In genomic region chr11:94717239-94717638, GRCm38 (mm10) we compare ENCODE assay signal across 11 mouse cellular contexts. TPM values are rescaled to one million over a fixed set of nuclear protein-coding genes. Genes with fewer than 3 reads are reported as not detected.
DNase-seq lines count a peak whose midpoint lies in the region; ATAC-seq and TF ChIP-seq lines count a peak whose summit lies in the region.
"Had no signal": no experiment of that assay in that cellular context is flagged by ENCODE, and none has a peak within 500 bp of the region (broad histone marks: within the 10 kb centered on the region; RNA-seq: fewer than 3 reads in every experiment).

No protein-coding gene starts in this region.

- H3K27me3 ChIP-seq in heart, adult 2 months (ENCODE audit: control insufficient read depth, insufficient read depth, low read length), result 0 out of 2 replicates have a peak, but pooled peaks cover 1% of the 10 kb centered on the region
- H3K27me3 ChIP-seq in liver, adult 2 months (ENCODE audit: control insufficient read depth, insufficient read depth, low read length), result no peaks in the 10 kb centered on the region
- 0 out of 2 replicates have a peak, but pooled peaks cover 12% of the 10 kb centered on the region for H3K27me3 ChIP-seq in embryonic facial prominence, embryonic 10.5 days (replicated peaks; ENCODE audit: low read depth, poor library complexity, severe bottlenecking)
- peaks cover 24% of the 10 kb centered on the region for H3K27me3 ChIP-seq in liver, embryonic 12.5 days (replicated peaks)
- no peaks in the 10 kb centered on the region for H3K27me3 ChIP-seq in hindbrain, embryonic 12.5 days

- no peaks in the 10 kb centered on the region; the same call in 1 of the 2 replicates for H3K9me3 ChIP-seq in embryonic facial prominence, embryonic 10.5 days
- no peaks in the 10 kb centered on the region for H3K9me3 ChIP-seq in liver, embryonic 12.5 days (replicated peaks)
- no peaks in the 10 kb centered on the region for H3K9me3 ChIP-seq in hindbrain, embryonic 12.5 days (replicated peaks)
- H3K9me3 ChIP-seq: liver, embryonic 13.5 days had no signal

- peak overlapping the region; percentile 13 for H3K4me2 ChIP-seq in liver, embryonic 12.5 days
- no peak overlapping the region for H3K4me2 ChIP-seq in hindbrain, embryonic 12.5 days (replicated peaks)
- H3K4me2 ChIP-seq: liver, embryonic 13.5 days had no signal

- TF ChIP-seq CTCF in heart, adult 2 months (IDR thresholded peaks at IDR 0.05), result no peak
- no peak for TF ChIP-seq CTCF in liver, adult 2 months (IDR thresholded peaks at IDR 0.05; ENCODE audit: low read depth, low read length)

- no peak for TF ChIP-seq EP300 in heart, adult 2 months (IDR thresholded peaks at IDR 0.05; ENCODE audit: insufficient read depth, low read depth, low read length)

- no peaks in the 10 kb centered on the region for H3K4me1 ChIP-seq in heart, adult 2 months (ENCODE audit: control insufficient read depth, insufficient read depth, low read length)
- H3K4me1 ChIP-seq in liver, adult 2 months (ENCODE audit: control insufficient read depth, insufficient read depth, low read length), result 0 out of 2 replicates have a peak, but pooled peaks cover 6% of the 10 kb centered on the region
- peaks cover 24% of the 10 kb centered on the region for H3K4me1 ChIP-seq in embryonic facial prominence, embryonic 10.5 days
- H3K4me1 ChIP-seq in liver, embryonic 12.5 days, result no peaks in the 10 kb centered on the region
- peaks cover 15% of the 10 kb centered on the region for H3K4me1 ChIP-seq in hindbrain, embryonic 12.5 days

- no peaks in the 10 kb centered on the region for H3K36me3 ChIP-seq in heart, adult 2 months (ENCODE audit: control insufficient read depth, insufficient read depth, low read length)
- H3K36me3 ChIP-seq in liver, adult 2 months (ENCODE audit: control insufficient read depth, insufficient read depth, low read length), result no peaks in the 10 kb centered on the region
- H3K36me3 ChIP-seq in embryonic facial prominence, embryonic 10.5 days (replicated peaks), result no peaks in the 10 kb centered on the region
- no peaks in the 10 kb centered on the region for H3K36me3 ChIP-seq in liver, embryonic 12.5 days
- no peaks in the 10 kb centered on the region for H3K36me3 ChIP-seq in hindbrain, embryonic 12.5 days
- H3K36me3 ChIP-seq: liver, embryonic 13.5 days had no signal

- no peak overlapping the region for H3K4me3 ChIP-seq in heart, adult 2 months
- peak overlapping the region; percentile 26; the same call in 1 of the 2 replicates for H3K4me3 ChIP-seq in liver, adult 2 months (ENCODE audit: insufficient read depth, low read depth, low read length)
- H3K4me3 ChIP-seq in embryonic facial prominence, embryonic 10.5 days, result peak overlapping the region; percentile 30
- no peak overlapping the region for H3K4me3 ChIP-seq in liver, embryonic 12.5 days
- H3K4me3 ChIP-seq in hindbrain, embryonic 12.5 days, result no peak overlapping the region
- H3K4me3 ChIP-seq: erythroblast, embryonic 14.5 days; liver, embryonic 13.5 days had no signal

- no peak for TF ChIP-seq POLR2A in heart, adult 2 months (IDR thresholded peaks at IDR 0.05; ENCODE audit: insufficient read depth, low read depth, low read length)
- TF ChIP-seq POLR2A in liver, adult 2 months (IDR thresholded peaks at IDR 0.05; ENCODE audit: extremely low read depth, insufficient read depth, low read length), result no peak

- no peak overlapping the region for H3K9ac ChIP-seq in heart, adult 2 months (ENCODE audit: low read depth, low read length)
- peak overlapping the region; percentile 24 for H3K9ac ChIP-seq in liver, adult 2 months (ENCODE audit: low read depth, low read length)
- H3K9ac ChIP-seq in liver, embryonic 12.5 days, result no peak overlapping the region
- no peak overlapping the region for H3K9ac ChIP-seq in hindbrain, embryonic 12.5 days
- H3K9ac ChIP-seq: liver, embryonic 13.5 days had no signal

- intact Hi-C loops in heart, adult 2 months (cut with DNase I), result loop anchor here (5.0 kb wide), 2 partner anchors 85 to 170 kb away; partner anchors contain the start of gene Rsad1
- intact Hi-C loops in left cerebral cortex, postnatal 10 days (cut with DNase I), result no loop called here

- H3K27ac ChIP-seq in heart, adult 2 months, result peak overlapping the region; percentile 24; the same call in 1 of the 2 replicates
- peak overlapping the region; percentile 19; the same call in 1 of the 2 replicates for H3K27ac ChIP-seq in liver, adult 2 months (replicated peaks; ENCODE audit: insufficient read depth, low read depth, low read length)
- peak overlapping the region; percentile 65 for H3K27ac ChIP-seq in embryonic facial prominence, embryonic 10.5 days (replicated peaks)
- no peak overlapping the region for H3K27ac ChIP-seq in liver, embryonic 12.5 days
- H3K27ac ChIP-seq in hindbrain, embryonic 12.5 days, result no peak overlapping the region
- H3K27ac ChIP-seq: liver, embryonic 13.5 days had no signal

- WGBS in heart, adult 2 months, result 46% methylated on average over 11 of the region's 11 CpGs
- WGBS in liver, adult 2 months, result 23% methylated on average over 11 of the region's 11 CpGs
- WGBS in embryonic facial prominence, embryonic 10.5 days, result 36% methylated on average over 11 of the region's 11 CpGs
- 46% methylated on average over 11 of the region's 11 CpGs for WGBS in liver, embryonic 12.5 days (ENCODE audit: insufficient replicate concordance)
- 43% methylated on average over 11 of the region's 11 CpGs for WGBS in hindbrain, embryonic 12.5 days

- no peak for ATAC-seq in liver, embryonic 12.5 days
- no peak for ATAC-seq in hindbrain, embryonic 12.5 days (ENCODE audit: low FRiP score)

- H3K79me2 ChIP-seq in heart, adult 2 months (replicated peaks; ENCODE audit: control insufficient read depth, insufficient read depth, low read length), result no peaks in the 10 kb centered on the region
- no peaks in the 10 kb centered on the region for H3K79me2 ChIP-seq in liver, adult 2 months (ENCODE audit: control insufficient read depth, insufficient read depth, low read length)

- DNase-seq in heart, adult 2 months, result no peak
- no peak for DNase-seq in heart, adult 11 months
- DNase-seq in liver, adult 2 months (ENCODE audit: extremely low read depth, low read depth, low spot score), result peak; percentile 33
- DNase-seq in liver, result no peak
- no peak for DNase-seq in embryonic facial prominence, embryonic 10.5 days (ENCODE audit: low spot score)
- no peak for DNase-seq in left cerebral cortex, postnatal 10 days (ENCODE audit: extremely low spot score in 1 of 2, low spot score in 2 of 2)
- DNase-seq: liver, embryonic 13.5 days had no signal

RNA-seq across cellular contexts. Expression of gene Gm11541, which starts 12.9 kb away (rescaled TPM):
- total RNA-seq in heart, adult 2 months (2021), result not detected
- polyA plus RNA-seq in heart, adult 2 months (2012; rRNA removed), result not detected in 2 replicates
- total RNA-seq in liver, adult 2 months (2014; rRNA removed), result not detected in 2 replicates
- polyA plus RNA-seq in liver, adult 2 months (2012; rRNA removed), result not detected in 2 replicates
- polyA plus RNA-seq in embryonic facial prominence, embryonic 10.5 days (2016; fragmentation: Nextera tagmentation; extraction: Ambion mirVana), result not detected in 2 replicates
- polyA plus RNA-seq in liver, embryonic 12.5 days (2016; fragmentation: Nextera tagmentation; extraction: Ambion mirVana), result not detected in 2 replicates
- not detected for total RNA-seq in left cerebral cortex, postnatal 10 days (2021)
- 0.12 TPM in 1 of 2 replicates, not detected in the other for polyA plus RNA-seq in hindbrain, embryonic 12.5 days (2016; fragmentation: Nextera tagmentation; extraction: Ambion mirVana)
- total RNA-seq: layer of hippocampus, adult 18-20 months had no signal
- polyA plus RNA-seq: erythroblast, embryonic 14.5 days; liver, embryonic 13.5 days had no signal

RNA-seq across cellular contexts. Expression of gene Cdc34b, which starts 24.3 kb away (rescaled TPM):
- 1 to 10 TPM in 1 of 2 experiments, under 1 TPM in 1; 0.97 to 1.0 TPM for total RNA-seq in heart, adult 2 months (2021)
- polyA plus RNA-seq in heart, adult 2 months (2012; rRNA removed), result 0.12 TPM in 1 of 2 replicates, not detected in the other
- total RNA-seq in liver, adult 2 months (2014; rRNA removed), result not detected in 2 replicates
- polyA plus RNA-seq in liver, adult 2 months (2012; rRNA removed), result 0.07 TPM in 1 of 2 replicates, not detected in the other
- polyA plus RNA-seq in embryonic facial prominence, embryonic 10.5 days (2016; fragmentation: Nextera tagmentation; extraction: Ambion mirVana), result 0.29 and 0.40 TPM in 2 replicates
- polyA plus RNA-seq in liver, embryonic 12.5 days (2016; fragmentation: Nextera tagmentation; extraction: Ambion mirVana), result 0.11 TPM in 1 of 2 replicates, not detected in the other
- under 1 TPM in 1 of 2 experiments, not detected in 1; 0.28 TPM for total RNA-seq in left cerebral cortex, postnatal 10 days (2021)
- polyA plus RNA-seq in hindbrain, embryonic 12.5 days (2016; fragmentation: Nextera tagmentation; extraction: Ambion mirVana), result 0.23 and 0.38 TPM in 2 replicates

RNA-seq across cellular contexts. Expression of gene Xylt2, which starts 39.9 kb away (rescaled TPM):
- total RNA-seq in heart, adult 2 months (2021), result 1 to 10 TPM; 7.2 to 7.9 TPM
- polyA plus RNA-seq in heart, adult 2 months (2012; rRNA removed), result 11.6 and 12.1 TPM in 2 replicates
- 11.4 and 12.6 TPM in 2 replicates for total RNA-seq in liver, adult 2 months (2014; rRNA removed)
- 18.9 and 19.7 TPM in 2 replicates for polyA plus RNA-seq in liver, adult 2 months (2012; rRNA removed)
- 15.1 and 16.3 TPM in 2 replicates for polyA plus RNA-seq in embryonic facial prominence, embryonic 10.5 days (2016; fragmentation: Nextera tagmentation; extraction: Ambion mirVana)
- 7.0 and 7.1 TPM in 2 replicates for polyA plus RNA-seq in liver, embryonic 12.5 days (2016; fragmentation: Nextera tagmentation; extraction: Ambion mirVana)
- 10 to 100 TPM; 21.8 to 25.7 TPM for total RNA-seq in left cerebral cortex, postnatal 10 days (2021)
- 19.4 and 20.3 TPM in 2 replicates for polyA plus RNA-seq in hindbrain, embryonic 12.5 days (2016; fragmentation: Nextera tagmentation; extraction: Ambion mirVana)

Comparison
In these comparisons a context has a peak if more than half of its experiments do, and no peak if none do; other contexts are left out.
1. H3K27ac ChIP-seq: peak in heart, adult 2 months (single experiment), liver, adult 2 months (single experiment) and embryonic facial prominence, embryonic 10.5 days (single experiment); none in liver, embryonic 12.5 days (single experiment) and hindbrain, embryonic 12.5 days (single experiment).
2. H3K4me3 ChIP-seq: peak in liver, adult 2 months (single experiment) and embryonic facial prominence, embryonic 10.5 days (single experiment); none in heart, adult 2 months (single experiment), liver, embryonic 12.5 days (single experiment) and hindbrain, embryonic 12.5 days (single experiment).